Mouse (Mus musculus) kidney, embryonic 15.5 days (tissue): ENCODE results near the gene Hist1h2bl. TPM values are rescaled to one million over a fixed set of nuclear protein-coding genes. Genes with fewer than 3 reads are reported as not detected.
"Not testable (repeated sequence)": the region's sequence is repeated elsewhere in the genome, so short reads cannot be mapped to it uniquely, and the experiment has no call there.

Source experiments
- ATAC-seq: fragments of 200-750 bp; cut with Nextera tagmentation; replicated peaks from 2 replicates; pipeline ENCODE4 v1.8.0; 2017; ENCODE audit warnings: moderate TSS enrichment; ENCODE audit not compliant: low FRiP score
- H3K27ac ChIP-seq: fragments of 300-500 bp; sonication (generic); 2 replicates; pipeline ENCODE4 v1.5.1; 2015; ENCODE audit warnings: mild to moderate bottlenecking, inconsistent platforms
- H3K27me3 ChIP-seq: fragments of 300-500 bp; sonication (generic); 2 replicates; pipeline ENCODE4 v1.6.1; 2015; ENCODE audit warnings: inconsistent platforms
- H3K36me3 ChIP-seq: fragments of 300-500 bp; sonication (generic); 2 replicates; pipeline ENCODE4 v1.6.1; 2015; ENCODE audit warnings: inconsistent platforms
- H3K4me1 ChIP-seq: fragments of 300-500 bp; sonication (generic); 2 replicates; pipeline ENCODE4 v1.6.1; 2015; ENCODE audit warnings: inconsistent platforms
- H3K4me2 ChIP-seq: fragments of 300-500 bp; sonication (generic); 2 replicates; pipeline ENCODE4 v1.6.1; 2015; ENCODE audit warnings: moderate library complexity, mild to moderate bottlenecking, inconsistent platforms
- H3K4me3 ChIP-seq: fragments of 300-500 bp; sonication (generic); replicated peaks from 2 replicates; pipeline ENCODE4 v1.5.1; 2015; ENCODE audit warnings: mild to moderate bottlenecking, inconsistent platforms
- H3K9ac ChIP-seq: fragments of 300-500 bp; sonication (generic); 2 replicates; pipeline ENCODE4 v1.6.1; 2015; ENCODE audit warnings: mild to moderate bottlenecking, inconsistent platforms
- H3K9me3 ChIP-seq: fragments of 300-500 bp; sonication (generic); replicated peaks from 2 replicates; pipeline ENCODE4 v1.6.1; 2016; ENCODE audit warnings: inconsistent platforms
- WGBS: fragments of 180-500 bp; shearing (Covaris S2); methylation state at CpG from one replicate; pipeline ENCODE4 v1.1.7; 2015; ENCODE audit warnings: mixed read lengths; 5-methylcytosine and 5-hydroxymethylcytosine counted together
- polyA plus RNA-seq: library from polyadenylated mRNA; unstranded; fragments of >200 nt; fragmentation: Nextera tagmentation; extraction: Ambion mirVana; gene quantifications from 2 replicates; pipeline ENCODE4 v1.2.1, GENCODE M21; 2015

Hist1h2bl gene
- polyA plus RNA-seq, 1 experiment from 2014 or later = 1.6 TPM

- WGBS = 62% methylated on average over 1 of the region's 1 CpGs
- no peak for ATAC-seq
- no peaks in the 10 kb centered on the region for H3K9me3 ChIP-seq
These were observed 29.1 kb upstream of the Hist1h2bl start for GRCm38 (mm10) chr13:21745006-21745405.

GRCm38 (mm10) chr13:21734906-21735767 is 19.2 kb upstream of the Hist1h2bl start, which contains the start of gene Hist1h4j:
TSS of gene Hist1h4j (plus strand) at chr13:21735064.
- Histone ChIP-seq H3K4me3 (peak within 1 kb of the TSS; percentile 47), H3K4me2 (peak within 1 kb of the TSS; percentile 62), H3K9ac (peak within 1 kb of the TSS; percentile 56), H3K27ac (peak within 1 kb of the TSS; percentile 98), H3K4me1 (peaks cover 22% of the 10 kb centered on the region)
- not testable (repeated sequence) for H3K9me3 ChIP-seq, H3K27me3 ChIP-seq, H3K36me3 ChIP-seq
- peak; percentile 95 for ATAC-seq
- WGBS = under 1% methylated on average over 46 of the region's 56 CpGs

More at GRCm38 (mm10) chr13:21745006-21745405, 29.1 kb upstream of the Hist1h2bl start:
- Histone ChIP-seq H3K27ac (no peak overlapping the region), H3K9ac (no peak overlapping the region), H3K27me3 (no peaks in the 10 kb centered on the region), H3K36me3 (no peaks in the 10 kb centered on the region), H3K4me3 (no peak overlapping the region), H3K4me2 (no peak overlapping the region), H3K4me1 (peaks cover 16% of the 10 kb centered on the region)

- peaks cover 22% of the 10 kb centered on the region for H3K4me1 ChIP-seq
- H3K27ac ChIP-seq = peak overlapping the region; percentile 98
- peak; percentile 82 for ATAC-seq
- peak overlapping the region; percentile 47 for H3K4me3 ChIP-seq
- peak overlapping the region; percentile 62 for H3K4me2 ChIP-seq
- peak overlapping the region; percentile 56 for H3K9ac ChIP-seq
- H3K36me3 ChIP-seq = 0 out of 2 replicates have a peak, but pooled peaks cover 2% of the 10 kb centered on the region
- under 1% methylated on average over 21 of the region's 21 CpGs for WGBS
- H3K27me3 ChIP-seq = no peaks in the 10 kb centered on the region
- H3K9me3 ChIP-seq = no peaks in the 10 kb centered on the region
These were observed 18.3 kb upstream of the Hist1h2bl start for GRCm38 (mm10) chr13:21734010-21734905.

- Histone ChIP-seq H3K27ac (peak overlapping the region; percentile 98), H3K9ac (no peak overlapping the region), H3K4me2 (no peak overlapping the region; the same call in 1 of the 2 replicates), H3K9me3 (no peaks in the 10 kb centered on the region), H3K4me1 (peaks cover 22% of the 10 kb centered on the region), H3K27me3 (no peaks in the 10 kb centered on the region), H3K4me3 (no peak overlapping the region), H3K36me3 (no peaks in the 10 kb centered on the region)
- ATAC-seq = no peak
- WGBS = 63% methylated on average over 5 of the region's 5 CpGs
These were observed 17.5 kb upstream of the Hist1h2bl start for GRCm38 (mm10) chr13:21733466-21733865.

GRCm38 (mm10) chr13:21729544-21729943 is 13.6 kb upstream of the Hist1h2bl start:
- Histone ChIP-seq H3K4me1 (peaks cover 9% of the 10 kb centered on the region), H3K9ac (no peak overlapping the region), H3K27me3 (no peaks in the 10 kb centered on the region), H3K27ac (no peak overlapping the region), H3K9me3 (no peaks in the 10 kb centered on the region), H3K4me2 (no peak overlapping the region), H3K36me3 (no peaks in the 10 kb centered on the region), H3K4me3 (no peak overlapping the region)
- 41% methylated on average over 1 of the region's 1 CpGs for WGBS
- no peak for ATAC-seq

- no peaks in the 10 kb centered on the region for H3K9me3 ChIP-seq
- H3K27ac ChIP-seq = no peak overlapping the region
- no peak for ATAC-seq
- no peak overlapping the region for H3K9ac ChIP-seq
- no peak overlapping the region for H3K4me3 ChIP-seq
- WGBS = 37% methylated on average over 11 of the region's 11 CpGs
- H3K36me3 ChIP-seq = no peaks in the 10 kb centered on the region
- H3K27me3 ChIP-seq = no peaks in the 10 kb centered on the region
- H3K4me1 ChIP-seq = peaks cover under 1% of the 10 kb centered on the region; the same call in 1 of the 2 replicates
- no peak overlapping the region for H3K4me2 ChIP-seq
These were observed 12.1 kb upstream of the Hist1h2bl start for GRCm38 (mm10) chr13:21727948-21728572.

- ATAC-seq = no peak
- H3K27ac ChIP-seq = peak overlapping the region; percentile 94
These were observed 7.3 kb upstream of the Hist1h2bl start for GRCm38 (mm10) chr13:21722993-21723836.

GRCm38 (mm10) chr13:21722373-21722925 is 6.5 kb upstream of the Hist1h2bl start:
- peak overlapping the region; percentile 43 for H3K9ac ChIP-seq
- no peaks in the 10 kb centered on the region for H3K27me3 ChIP-seq
- H3K36me3 ChIP-seq = no peaks in the 10 kb centered on the region
- peak overlapping the region; percentile 94 for H3K27ac ChIP-seq
- H3K4me2 ChIP-seq = peak overlapping the region; percentile 61
- H3K4me1 ChIP-seq = peaks cover 32% of the 10 kb centered on the region
- ATAC-seq = no peak; the same call in 1 of the 2 replicates
- H3K4me3 ChIP-seq = peak overlapping the region; percentile 45
- H3K9me3 ChIP-seq = no peaks in the 10 kb centered on the region
- WGBS = 2% methylated on average over 11 of the region's 11 CpGs

More at GRCm38 (mm10) chr13:21722993-21723836, 7.3 kb upstream of the Hist1h2bl start:
- Histone ChIP-seq H3K27me3 (no peaks in the 10 kb centered on the region), H3K4me2 (peak overlapping the region; percentile 61), H3K36me3 (no peaks in the 10 kb centered on the region), H3K4me3 (no peak overlapping the region; the same call in 1 of the 2 replicates), H3K9ac (no peak overlapping the region; the same call in 1 of the 2 replicates), H3K4me1 (peaks cover 31% of the 10 kb centered on the region), H3K9me3 (no peaks in the 10 kb centered on the region)
- 31% methylated on average over 5 of the region's 5 CpGs for WGBS

- peak within 1 kb of the TSS; percentile 61 for H3K4me2 ChIP-seq
- ATAC-seq = peak; percentile 97
- WGBS = under 1% methylated on average over 37 of the region's 37 CpGs
These were observed 5.9 kb upstream of the Hist1h2bl start, which contains the start of gene Hist1h2bm for GRCm38 (mm10) chr13:21721757-21722372. TSS of gene Hist1h2bm (plus strand) at chr13:21722044.

GRCm38 (mm10) chr13:21721107-21721756 is 5.3 kb upstream of the Hist1h2bl start:
- H3K27me3 ChIP-seq, H3K9me3 ChIP-seq, H3K36me3 ChIP-seq: not testable (repeated sequence)
- Histone ChIP-seq H3K27ac (peak overlapping the region; percentile 94), H3K4me3 (peak overlapping the region; percentile 45), H3K9ac (peak overlapping the region; percentile 54), H3K4me2 (peak overlapping the region; percentile 61), H3K4me1 (peaks cover 36% of the 10 kb centered on the region)
- under 1% methylated on average over 22 of the region's 44 CpGs for WGBS
- ATAC-seq = peak; percentile 19

More at GRCm38 (mm10) chr13:21721757-21722372, 5.9 kb upstream of the Hist1h2bl start, which contains the start of gene Hist1h2bm:
- H3K9ac ChIP-seq = peak within 1 kb of the TSS; percentile 54
- not testable (repeated sequence) for H3K36me3 ChIP-seq, H3K27me3 ChIP-seq, H3K9me3 ChIP-seq
- peaks cover 34% of the 10 kb centered on the region for H3K4me1 ChIP-seq
- H3K4me3 ChIP-seq = peak within 1 kb of the TSS; percentile 45
- peak within 1 kb of the TSS; percentile 94 for H3K27ac ChIP-seq
